Mouse (Mus musculus) c-Kit-positive CD71-negative TER-119-negative erythroid progenitor cells, embryonic 14.5 days (primary cell): ENCODE measurements around the gene Dpp8.
A peak's percentile ranks its signal among the peaks of the same experiment; 100 is the strongest.

ENCODE experiments used
- DNase-seq: peaks from one replicate; pipeline ENCODE4 v3.0.0-alpha.2; 2013; ENCODE audit warnings: low read depth

The Dpp8 gene

GRCm38 (mm10) chr9:65086801-65087200 is 54.6 kb downstream of the Dpp8 start:
- DNase-seq = no peak

GRCm38 (mm10) chr9:65087490-65087889 is 55.3 kb downstream of the Dpp8 start:
- DNase-seq = no peak

GRCm38 (mm10) chr9:65094237-65094636 is 62.0 kb downstream of the Dpp8 start:
- no peak for DNase-seq

GRCm38 (mm10) chr9:65100991-65101685 is 68.9 kb downstream of the Dpp8 start, which contains the start of gene Igdcc4:
Gene Igdcc4, plus strand, starts transcription at chr9:65101486.
- no peak for DNase-seq

GRCm38 (mm10) chr9:65101686-65102376 is 69.6 kb downstream of the Dpp8 start:
- DNase-seq = no peak

- no peak for DNase-seq
These were observed 70.4 kb downstream of the Dpp8 start for GRCm38 (mm10) chr9:65102377-65103172.

- DNase-seq = no peak
These were observed 71.0 kb downstream of the Dpp8 start for GRCm38 (mm10) chr9:65103173-65103752.

- no peak for DNase-seq
These were observed 74.6 kb downstream of the Dpp8 start for GRCm38 (mm10) chr9:65106821-65107220.

- no peak for DNase-seq
These were observed 75.7 kb downstream of the Dpp8 start for GRCm38 (mm10) chr9:65107893-65108292.

- DNase-seq = no peak
These were observed 77.2 kb downstream of the Dpp8 start for GRCm38 (mm10) chr9:65109132-65110072.

GRCm38 (mm10) chr9:65111698-65112097 is 79.5 kb downstream of the Dpp8 start:
- no peak for DNase-seq

- DNase-seq = no peak
These were observed 81.5 kb downstream of the Dpp8 start for GRCm38 (mm10) chr9:65113694-65114093.

GRCm38 (mm10) chr9:65115891-65116290 is 83.7 kb downstream of the Dpp8 start:
- DNase-seq = no peak

- no peak for DNase-seq
These were observed 85.3 kb downstream of the Dpp8 start for GRCm38 (mm10) chr9:65117516-65117915.

- peak; percentile 69 for DNase-seq
These were observed 88.7 kb downstream of the Dpp8 start for GRCm38 (mm10) chr9:65120935-65121334.

GRCm38 (mm10) chr9:65122545-65122944 is 90.3 kb downstream of the Dpp8 start:
- no peak for DNase-seq

- peak; percentile 49 for DNase-seq
These were observed 91.4 kb downstream of the Dpp8 start for GRCm38 (mm10) chr9:65123552-65124168.

- peak; percentile 52 for DNase-seq
These were observed 96.1 kb downstream of the Dpp8 start for GRCm38 (mm10) chr9:65128123-65128815.

- DNase-seq = no peak
These were observed 99.5 kb downstream of the Dpp8 start for GRCm38 (mm10) chr9:65131717-65132116.
